ENCODE assay signal across 9 mouse cellular contexts in genomic region chr1:88008735-88009134, GRCm38 (mm10). TPM values are rescaled to one million over a fixed set of nuclear protein-coding genes. Genes with fewer than 3 reads are reported as not detected.
DNase-seq lines count a peak whose midpoint lies in the region; ATAC-seq and TF ChIP-seq lines count a peak whose summit lies in the region.
"Had no signal": no experiment of that assay in that cellular context is flagged by ENCODE, and none has a peak within 500 bp of the region (broad histone marks: within the 10 kb centered on the region; RNA-seq: fewer than 3 reads in every experiment).

No protein-coding gene starts in this region.

- no peaks in the 10 kb centered on the region for H3K27me3 ChIP-seq in liver, adult 2 months (ENCODE audit: control insufficient read depth, insufficient read depth, low read length)
- no peaks in the 10 kb centered on the region for H3K27me3 ChIP-seq in forebrain, embryonic 10.5 days (ENCODE audit: poor library complexity, severe bottlenecking)
- H3K27me3 ChIP-seq in limb, embryonic 10.5 days (ENCODE audit: low read depth, poor library complexity, severe bottlenecking), result no peaks in the 10 kb centered on the region
- no peaks in the 10 kb centered on the region for H3K27me3 ChIP-seq in neural tube, embryonic 12.5 days (replicated peaks)

- H3K4me3 ChIP-seq in liver, adult 2 months (ENCODE audit: insufficient read depth, low read depth, low read length), result no peak overlapping the region
- H3K4me3 ChIP-seq in forebrain, embryonic 10.5 days, result peak overlapping the region; percentile 84
- peak overlapping the region; percentile 67 for H3K4me3 ChIP-seq in limb, embryonic 10.5 days
- peak overlapping the region; percentile 67 for H3K4me3 ChIP-seq in neural tube, embryonic 12.5 days

- H3K9ac ChIP-seq in liver, adult 2 months (ENCODE audit: low read depth, low read length), result no peak overlapping the region
- H3K9ac ChIP-seq in neural tube, embryonic 12.5 days, result peak overlapping the region; percentile 89

- peaks cover 5% of the 10 kb centered on the region; the same call in 1 of the 2 replicates for H3K79me2 ChIP-seq in liver, adult 2 months (ENCODE audit: control insufficient read depth, insufficient read depth, low read length)

- H3K4me1 ChIP-seq in liver, adult 2 months (ENCODE audit: control insufficient read depth, insufficient read depth, low read length), result peaks cover 13% of the 10 kb centered on the region
- peaks cover 23% of the 10 kb centered on the region for H3K4me1 ChIP-seq in forebrain, embryonic 10.5 days
- H3K4me1 ChIP-seq in limb, embryonic 10.5 days, result peaks cover 5% of the 10 kb centered on the region; the same call in 1 of the 2 replicates
- 0 out of 2 replicates have a peak, but pooled peaks cover 8% of the 10 kb centered on the region for H3K4me1 ChIP-seq in neural tube, embryonic 12.5 days

- WGBS in liver, adult 2 months, result 41% methylated on average over 4 of the region's 4 CpGs
- 54% methylated on average over 4 of the region's 4 CpGs for WGBS in forebrain, embryonic 10.5 days
- WGBS in limb, embryonic 10.5 days, result 54% methylated on average over 4 of the region's 4 CpGs
- WGBS in neural tube, embryonic 12.5 days, result 55% methylated on average over 4 of the region's 4 CpGs

- H3K4me2 ChIP-seq in neural tube, embryonic 12.5 days (replicated peaks), result peak overlapping the region; percentile 56

- peaks cover 12% of the 10 kb centered on the region; the same call in 1 of the 2 replicates for H3K36me3 ChIP-seq in liver, adult 2 months (ENCODE audit: control insufficient read depth, insufficient read depth, low read length)
- peaks cover 23% of the 10 kb centered on the region for H3K36me3 ChIP-seq in forebrain, embryonic 10.5 days (replicated peaks)
- peaks cover 24% of the 10 kb centered on the region for H3K36me3 ChIP-seq in limb, embryonic 10.5 days
- no peaks in the 10 kb centered on the region for H3K36me3 ChIP-seq in neural tube, embryonic 12.5 days

- ATAC-seq in neural tube, embryonic 12.5 days (ENCODE audit: low FRiP score, low read depth), result peak; percentile 52; the same call in 1 of the 2 replicates

- no peak for DNase-seq in liver, adult 2 months (ENCODE audit: extremely low read depth, low read depth, low spot score)
- no peak for DNase-seq in liver
- no peak for DNase-seq in forebrain, embryonic 10.5 days (ENCODE audit: extremely low spot score, low spot score)
- no peak for DNase-seq in limb, embryonic 10.5 days (ENCODE audit: low spot score)
- no peak for DNase-seq in ovary, postnatal 36 days (ENCODE audit: low spot score)
- DNase-seq in adrenal gland, postnatal 10 days, result no peak
- DNase-seq in right cerebral cortex, adult 18-20 months, result no peak

- no peaks in the 10 kb centered on the region for H3K9me3 ChIP-seq in forebrain, embryonic 10.5 days
- no peaks in the 10 kb centered on the region for H3K9me3 ChIP-seq in limb, embryonic 10.5 days (replicated peaks)
- no peaks in the 10 kb centered on the region for H3K9me3 ChIP-seq in neural tube, embryonic 12.5 days

- no peak for TF ChIP-seq POLR2A in liver, adult 2 months (IDR thresholded peaks at IDR 0.05; ENCODE audit: extremely low read depth, insufficient read depth, low read length)

- peak overlapping the region; percentile 33 for H3K27ac ChIP-seq in liver, adult 2 months (replicated peaks; ENCODE audit: insufficient read depth, low read depth, low read length)
- peak overlapping the region; percentile 99 for H3K27ac ChIP-seq in forebrain, embryonic 10.5 days
- H3K27ac ChIP-seq in limb, embryonic 10.5 days, result peak overlapping the region; percentile 95
- no peak overlapping the region for H3K27ac ChIP-seq in neural tube, embryonic 12.5 days

- no peak for TF ChIP-seq CTCF in liver, adult 2 months (IDR thresholded peaks at IDR 0.05; ENCODE audit: low read depth, low read length)

RNA-seq across cellular contexts. Expression of gene Usp40, which starts 0.4 kb away (rescaled TPM):
- total RNA-seq in liver, adult 2 months (2014; rRNA removed), result 29.4 and 29.8 TPM in 2 replicates
- polyA plus RNA-seq in liver, adult 2 months (2012; rRNA removed), result 6.4 and 8.6 TPM in 2 replicates
- 33.0 and 36.9 TPM in 2 replicates for polyA plus RNA-seq in forebrain, embryonic 10.5 days (2016; fragmentation: Nextera tagmentation; extraction: Ambion mirVana)
- 35.3 and 41.8 TPM in 2 replicates for polyA plus RNA-seq in limb, embryonic 10.5 days (2016; fragmentation: Nextera tagmentation; extraction: Ambion mirVana)
- 29.3 and 33.2 TPM in 2 replicates for polyA plus RNA-seq in neural tube, embryonic 12.5 days (2016; fragmentation: Nextera tagmentation; extraction: Ambion mirVana)
- total RNA-seq in adrenal gland, postnatal 10 days (2021), result 10 to 100 TPM; 21.4 to 37.7 TPM

RNA-seq across cellular contexts. Expression of gene Ugt1a10, which starts 46.5 kb away (rescaled TPM):
- 6.4 and 6.9 TPM in 2 replicates for total RNA-seq in liver, adult 2 months (2014; rRNA removed)
- 1.2 and 2.8 TPM in 2 replicates for polyA plus RNA-seq in liver, adult 2 months (2012; rRNA removed)
- polyA plus RNA-seq in forebrain, embryonic 10.5 days (2016; fragmentation: Nextera tagmentation; extraction: Ambion mirVana), result not detected in 2 replicates
- not detected in 2 replicates for polyA plus RNA-seq in limb, embryonic 10.5 days (2016; fragmentation: Nextera tagmentation; extraction: Ambion mirVana)
- not detected in 2 replicates for polyA plus RNA-seq in neural tube, embryonic 12.5 days (2016; fragmentation: Nextera tagmentation; extraction: Ambion mirVana)
- total RNA-seq in adrenal gland, postnatal 10 days (2021), result 1 to 10 TPM; 2.8 to 7.9 TPM
- total RNA-seq: granulocyte monocyte progenitor cell, adult 5-6 weeks had no signal
